Mouse (Mus musculus) cerebellum, adult 8-10 months (tissue): ENCODE data around the gene Myo1d.

Source experiments
- DNase-seq: peaks from one replicate; pipeline ENCODE4 v3.0.0; 2022

Gene Myo1d

GRCm38 (mm10) chr11:80779527-80780344 is at the start of gene Myo1d:
Myo1d (minus strand) TSS chr11:80780025.
- DNase-seq: peak; percentile 87

DNA sequence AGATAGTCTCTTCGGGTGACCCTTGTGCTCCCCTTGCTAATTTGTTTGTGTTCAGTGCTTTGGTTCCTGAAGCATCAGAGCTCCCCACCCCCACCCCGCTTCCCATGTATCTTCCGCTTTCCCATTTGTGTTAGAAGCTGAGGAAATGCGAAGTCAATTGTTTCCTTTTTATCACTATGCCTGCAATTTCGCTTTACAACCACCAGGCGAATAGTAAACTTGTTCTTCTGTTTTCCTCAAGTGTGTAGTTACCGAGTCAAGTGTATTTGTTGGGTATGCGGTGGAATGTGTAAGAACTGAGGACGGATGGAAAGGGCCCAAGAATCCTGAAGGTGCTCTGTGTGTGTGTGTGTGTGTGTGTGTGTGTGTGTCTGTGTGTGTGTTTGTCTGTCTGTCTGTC is 42.0 kb upstream of the Myo1d start:
- no peak for DNase-seq

GRCm38 (mm10) chr11:80821296-80821695 is 41.5 kb upstream of the Myo1d start:
- DNase-seq: no peak

DNA sequence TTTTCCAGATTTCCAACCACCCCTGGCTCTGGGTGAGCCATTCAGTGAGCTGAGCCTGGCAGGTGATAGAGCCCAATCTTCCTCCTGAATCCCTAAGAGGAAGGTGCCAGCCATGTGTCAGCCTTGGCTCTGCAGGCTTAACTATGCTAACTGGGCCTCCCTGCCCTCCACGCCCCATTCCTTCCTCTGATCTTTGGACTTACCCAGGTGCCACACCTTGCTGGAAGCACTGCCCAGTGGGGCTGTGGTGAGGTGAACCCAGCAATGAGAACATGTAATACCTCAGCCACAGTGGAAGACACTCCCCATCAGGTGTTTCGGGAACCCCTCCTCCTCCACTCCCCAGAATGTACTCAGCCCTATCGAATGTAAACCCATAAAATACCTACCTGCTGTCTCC is 40.3 kb upstream of the Myo1d start:
- no peak for DNase-seq

DNA sequence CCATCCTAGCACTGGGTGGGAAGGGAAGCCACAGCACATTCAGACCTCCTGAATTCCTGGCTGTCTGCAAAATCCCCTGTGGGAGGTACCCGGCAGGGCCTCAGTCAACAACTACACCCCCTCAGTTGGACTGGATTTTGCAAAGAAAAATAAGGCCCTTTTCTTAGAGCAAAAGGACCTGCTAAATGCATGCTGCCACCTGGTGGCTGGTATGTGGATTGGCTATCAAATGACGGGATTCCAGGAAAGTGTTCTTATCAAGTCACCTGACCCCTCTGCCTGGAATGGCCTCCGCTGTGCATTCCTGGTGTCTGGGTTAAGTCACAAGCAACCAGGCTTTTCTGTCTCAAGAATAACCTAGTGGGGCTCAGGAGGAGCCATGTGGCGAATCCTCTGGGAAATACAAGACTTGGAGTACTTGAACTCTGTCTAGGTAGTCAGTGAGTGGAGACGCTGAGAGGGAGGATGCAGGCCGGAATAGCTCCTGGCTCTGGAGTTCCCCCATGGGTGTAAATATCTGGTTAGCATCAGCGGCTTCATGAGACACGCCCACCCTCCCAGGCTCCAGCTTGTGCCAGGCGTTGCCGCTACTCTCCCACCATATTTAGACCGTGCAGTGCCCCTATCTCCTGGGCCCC is 38.4 kb upstream of the Myo1d start:
- peak; percentile 59 for DNase-seq

- no peak for DNase-seq
Observed at GRCm38 (mm10) chr11:80815354-80815753, 35.5 kb upstream of the Myo1d start.

- DNase-seq: no peak
Observed at GRCm38 (mm10) chr11:80811156-80811555, 31.3 kb upstream of the Myo1d start.

DNA sequence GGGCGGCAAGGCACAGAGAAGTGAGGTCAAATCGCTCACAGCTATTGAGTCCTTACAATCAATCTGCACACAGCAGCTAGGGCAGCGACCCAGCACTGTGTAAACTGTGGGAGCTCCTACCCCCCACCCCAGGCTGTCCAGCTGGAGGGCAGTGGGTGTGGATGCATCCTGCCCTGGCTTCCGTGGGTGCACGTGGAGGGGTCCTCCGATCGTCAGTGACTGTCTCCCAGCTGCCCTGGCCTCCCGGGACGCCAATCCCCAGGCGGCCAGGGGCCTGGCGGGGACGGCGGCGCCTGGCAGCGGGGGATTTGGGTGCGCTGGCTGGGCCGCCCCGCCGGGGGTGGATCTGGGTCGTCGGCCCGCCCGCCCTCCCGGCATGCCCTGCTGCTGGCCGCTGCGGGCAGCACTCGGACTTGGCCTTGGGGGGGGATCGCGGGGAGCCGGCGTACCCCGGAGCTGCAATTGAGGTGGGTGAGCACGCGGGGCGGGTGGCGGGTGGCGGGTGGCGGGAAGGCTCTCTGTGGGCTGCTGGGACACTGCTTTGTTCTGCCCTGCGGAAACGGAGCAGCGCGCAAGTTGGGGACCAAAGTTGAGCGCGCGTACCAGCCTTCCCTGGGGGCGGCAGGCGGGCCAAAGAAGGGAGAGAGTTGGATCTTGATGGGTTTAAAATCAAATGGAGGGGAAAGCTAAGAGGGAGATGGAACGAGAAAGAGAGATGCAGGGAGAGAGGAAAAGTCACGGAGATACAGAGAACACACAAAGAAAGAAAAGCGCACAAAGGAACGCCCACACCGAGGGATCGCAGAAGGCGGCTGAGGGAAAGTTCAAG is 30.4 kb upstream of the Myo1d start, which contains the start of gene Tmem98:
TSS of gene Tmem98 (plus strand) at position 183 of the 829 bp plus-strand sequence.
- DNase-seq: peak; percentile 2

- no peak for DNase-seq
Observed at GRCm38 (mm10) chr11:80809666-80809992, 29.8 kb upstream of the Myo1d start.

DNA sequence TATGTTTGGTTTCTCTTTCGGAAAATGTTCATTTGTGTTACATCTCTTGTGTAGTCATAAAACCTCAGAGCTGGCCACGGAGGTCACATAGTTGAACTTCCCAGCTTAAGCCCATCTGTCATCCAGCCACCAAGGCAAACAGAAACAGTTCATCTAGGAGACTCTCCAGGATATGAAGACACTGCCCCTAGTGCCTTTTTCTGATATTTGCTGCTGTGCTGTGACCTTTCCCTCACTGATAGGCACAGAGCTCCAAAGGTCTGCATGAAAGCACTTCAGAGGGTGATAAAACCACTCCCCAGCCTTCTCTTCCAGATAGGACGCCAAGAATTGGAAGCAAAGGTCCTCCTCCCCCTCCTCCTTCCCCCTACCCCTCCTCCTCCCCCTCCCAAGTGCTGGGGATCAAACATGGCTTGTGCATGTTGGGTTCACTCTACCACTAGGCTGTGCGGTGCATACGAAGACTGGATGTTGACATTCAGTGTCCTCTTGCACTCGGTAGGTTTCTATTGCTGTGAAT is 28.8 kb upstream of the Myo1d start:
- DNase-seq: no peak

- no peak for DNase-seq
Observed at GRCm38 (mm10) chr11:80802706-80803105, 22.9 kb upstream of the Myo1d start.

GRCm38 (mm10) chr11:80799979-80800378 is 20.2 kb upstream of the Myo1d start:
- DNase-seq: no peak

DNA sequence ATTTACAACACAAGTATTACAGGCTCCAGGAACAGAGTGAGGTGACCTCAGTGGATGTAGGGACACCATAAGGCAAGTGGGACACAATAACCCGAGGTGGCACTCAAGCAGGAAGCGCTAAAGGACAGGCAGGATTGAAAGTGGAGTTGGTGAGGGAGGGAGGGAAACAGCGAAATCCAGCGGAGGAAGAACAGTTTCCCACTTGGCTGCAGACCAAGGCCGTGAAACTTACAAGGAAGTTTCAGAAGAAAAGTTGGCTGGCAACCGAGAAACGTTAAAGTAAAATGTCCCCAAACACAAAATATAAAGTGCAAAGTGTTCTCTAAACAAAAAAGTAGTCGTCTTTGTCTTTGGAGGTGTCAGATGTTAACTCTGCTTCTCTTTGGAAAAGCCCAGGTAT is 15.6 kb upstream of the Myo1d start:
- no peak for DNase-seq

- no peak for DNase-seq
Observed at GRCm38 (mm10) chr11:80794290-80794689, 14.5 kb upstream of the Myo1d start.

DNA sequence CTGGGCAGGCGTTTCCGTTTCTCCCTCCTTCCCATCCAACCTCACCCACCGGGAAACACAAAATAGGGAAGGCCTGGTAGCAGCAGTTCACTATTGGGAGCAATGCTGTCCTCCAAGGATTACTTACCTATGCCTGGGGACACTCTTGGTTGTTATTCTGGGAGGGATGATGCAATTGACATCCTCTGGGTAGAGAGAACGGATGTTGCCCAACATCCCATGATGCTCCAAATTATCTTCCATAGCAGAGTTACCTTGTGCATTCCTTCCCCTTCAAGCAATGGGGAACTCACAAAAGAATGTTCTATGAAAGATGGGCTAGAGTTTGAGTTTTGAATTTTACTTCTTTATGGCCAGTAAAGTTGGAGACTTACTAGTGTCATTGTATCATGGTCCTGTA is 13.6 kb upstream of the Myo1d start:
- DNase-seq: no peak

- DNase-seq: no peak
Observed at GRCm38 (mm10) chr11:80791677-80792432, 12.0 kb upstream of the Myo1d start.

GRCm38 (mm10) chr11:80790413-80790812 is 10.6 kb upstream of the Myo1d start:
- DNase-seq: no peak

GRCm38 (mm10) chr11:80789647-80790240 is 9.9 kb upstream of the Myo1d start:
- no peak for DNase-seq

- DNase-seq: no peak
Observed at GRCm38 (mm10) chr11:80785672-80786071, 5.8 kb upstream of the Myo1d start.

- DNase-seq: no peak
Observed at GRCm38 (mm10) chr11:80784294-80784743, 4.5 kb upstream of the Myo1d start.

DNA sequence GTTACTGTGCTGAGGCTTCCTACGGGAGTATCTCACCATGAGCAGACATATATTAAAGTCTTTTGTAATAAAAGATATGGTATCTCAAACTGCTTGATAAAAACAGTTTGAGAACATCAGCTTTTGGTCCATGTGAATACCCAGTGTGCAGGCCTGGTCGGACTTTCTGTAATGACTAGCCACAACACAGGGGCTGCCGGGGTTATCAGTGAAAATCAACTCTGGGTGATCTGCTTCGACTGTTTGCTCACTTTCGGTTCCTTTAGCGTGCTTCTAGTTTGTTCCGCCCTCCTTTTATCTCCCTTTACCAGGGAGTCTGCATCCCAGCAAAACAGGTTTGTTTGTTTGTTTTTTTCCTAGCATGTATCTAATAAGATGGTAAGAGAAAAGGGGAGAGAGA is 3.6 kb upstream of the Myo1d start:
- no peak for DNase-seq

- DNase-seq: no peak
Observed at GRCm38 (mm10) chr11:80781535-80781934, 1.7 kb upstream of the Myo1d start.
